Mouse (Mus musculus): ENCODE measurements around the gene Pde4dip. TPM values are rescaled to one million over a fixed set of nuclear protein-coding genes. Genes with fewer than 3 reads are reported as not detected.

Gene Pde4dip
- total RNA-seq, 1 experiment from 2014 or later, result 6.1 TPM

- no peak for ATAC-seq (replicated peaks; ENCODE audit: low read depth, poor library complexity, severe bottlenecking)
Measured at GRCm38 (mm10) chr3:97702448-97703080, 185.9 kb downstream of the Pde4dip start.

- ATAC-seq (replicated peaks; ENCODE audit: low read depth, poor library complexity, severe bottlenecking), result no peak
Measured at GRCm38 (mm10) chr3:97701198-97701597, 187.3 kb downstream of the Pde4dip start.

GRCm38 (mm10) chr3:97699061-97699460, 189.4 kb downstream of the Pde4dip start:
- no peak for ATAC-seq (replicated peaks; ENCODE audit: low read depth, poor library complexity, severe bottlenecking)

DNA sequence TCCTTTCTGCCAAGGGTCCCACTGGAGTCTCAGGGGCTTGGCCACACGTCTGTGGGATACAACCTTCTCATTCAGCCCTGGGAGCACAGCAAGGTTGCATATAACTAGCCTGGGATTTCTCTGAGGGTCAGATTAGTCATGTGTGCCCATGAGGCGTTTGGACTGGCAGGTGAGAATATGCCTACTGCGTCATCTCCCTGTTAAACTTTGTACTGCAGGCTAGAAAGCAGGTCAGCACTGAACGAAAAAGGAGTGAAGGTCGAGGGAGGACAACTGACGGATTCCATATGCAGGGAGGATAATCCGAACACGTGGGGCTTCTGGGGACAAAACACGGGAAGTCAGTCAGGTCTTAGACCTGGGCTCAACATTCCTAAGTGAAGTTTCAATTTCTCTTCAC, 191.2 kb downstream of the Pde4dip start:
- ATAC-seq (replicated peaks; ENCODE audit: low read depth, poor library complexity, severe bottlenecking), result no peak

GRCm38 (mm10) chr3:97696866-97697265, 191.6 kb downstream of the Pde4dip start:
- no peak for ATAC-seq (replicated peaks; ENCODE audit: low read depth, poor library complexity, severe bottlenecking)

DNA sequence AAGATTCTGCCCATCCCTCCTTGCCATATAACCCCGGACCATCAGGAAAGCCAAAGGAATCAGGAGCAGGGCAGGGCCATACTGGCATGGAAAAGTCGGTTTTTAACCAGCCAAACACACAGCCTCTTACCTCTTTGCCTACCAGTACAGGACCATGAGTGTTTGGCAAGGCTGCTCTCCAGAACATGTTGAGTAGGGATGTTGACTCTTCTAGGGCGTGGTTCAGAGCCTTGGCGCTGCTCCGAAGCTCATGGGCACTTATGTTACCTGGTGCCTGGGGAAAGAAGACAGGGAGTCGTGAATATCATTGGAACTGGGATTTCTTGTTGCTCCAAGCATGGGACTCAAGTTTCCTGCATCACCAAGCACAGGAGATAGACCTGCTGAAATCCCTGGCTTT, 194.7 kb downstream of the Pde4dip start:
- no peak for ATAC-seq (replicated peaks; ENCODE audit: low read depth, poor library complexity, severe bottlenecking)

DNA sequence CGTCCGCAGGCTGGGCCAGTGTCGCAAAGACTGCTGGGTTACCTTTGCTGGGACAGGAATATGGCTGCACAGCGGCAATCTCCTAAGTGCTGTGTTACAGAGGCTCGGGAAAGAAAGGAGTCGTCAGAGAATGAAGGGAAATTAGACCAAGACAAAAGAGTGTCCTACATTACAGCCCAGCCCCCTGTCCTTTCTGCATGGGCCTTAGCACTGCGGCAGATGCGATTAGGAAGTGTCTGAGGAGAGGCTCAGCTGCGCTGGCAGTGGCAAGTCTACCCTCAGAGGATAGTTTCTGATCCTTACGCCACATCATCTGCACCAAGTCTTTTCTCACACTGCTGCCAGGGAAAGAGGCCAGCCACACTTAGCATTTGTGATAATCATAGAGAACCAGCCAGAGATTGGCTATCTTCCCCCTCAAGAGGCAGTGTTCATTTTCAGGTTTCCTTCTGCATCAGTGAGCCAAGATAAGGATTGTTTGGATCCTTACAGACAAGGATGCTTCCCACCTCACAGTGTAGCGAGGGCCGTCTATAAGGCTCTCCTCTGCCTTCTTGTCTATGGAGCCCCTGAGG, 197.0 kb downstream of the Pde4dip start:
- ATAC-seq (replicated peaks; ENCODE audit: low read depth, poor library complexity, severe bottlenecking), result no peak

DNA sequence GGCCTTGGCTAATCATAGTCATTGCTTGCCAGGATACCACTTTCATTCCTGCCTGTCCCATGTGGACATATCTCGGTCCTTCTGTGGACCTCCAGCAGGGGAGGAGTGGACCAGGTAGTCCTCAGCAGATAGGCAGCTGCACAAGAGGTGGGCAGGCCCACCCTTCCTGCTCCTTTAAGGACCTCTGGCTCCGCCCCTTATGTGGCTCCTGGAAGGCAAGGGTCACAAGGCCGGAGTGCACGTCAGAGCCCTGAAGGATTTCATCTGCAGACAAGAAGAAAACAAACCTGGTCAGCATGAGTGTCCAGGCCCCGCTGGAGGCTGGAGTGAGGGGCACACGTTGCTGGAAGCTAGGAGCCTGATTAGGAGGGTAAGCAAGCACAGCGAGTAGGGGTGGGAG, 197.9 kb downstream of the Pde4dip start:
- no peak for ATAC-seq (replicated peaks; ENCODE audit: low read depth, poor library complexity, severe bottlenecking)

GRCm38 (mm10) chr3:97689289-97689688, 199.2 kb downstream of the Pde4dip start:
- no peak for ATAC-seq (replicated peaks; ENCODE audit: low read depth, poor library complexity, severe bottlenecking)

- no peak for ATAC-seq (replicated peaks; ENCODE audit: low read depth, poor library complexity, severe bottlenecking)
Measured at GRCm38 (mm10) chr3:97686372-97687117, 202.0 kb downstream of the Pde4dip start.

DNA sequence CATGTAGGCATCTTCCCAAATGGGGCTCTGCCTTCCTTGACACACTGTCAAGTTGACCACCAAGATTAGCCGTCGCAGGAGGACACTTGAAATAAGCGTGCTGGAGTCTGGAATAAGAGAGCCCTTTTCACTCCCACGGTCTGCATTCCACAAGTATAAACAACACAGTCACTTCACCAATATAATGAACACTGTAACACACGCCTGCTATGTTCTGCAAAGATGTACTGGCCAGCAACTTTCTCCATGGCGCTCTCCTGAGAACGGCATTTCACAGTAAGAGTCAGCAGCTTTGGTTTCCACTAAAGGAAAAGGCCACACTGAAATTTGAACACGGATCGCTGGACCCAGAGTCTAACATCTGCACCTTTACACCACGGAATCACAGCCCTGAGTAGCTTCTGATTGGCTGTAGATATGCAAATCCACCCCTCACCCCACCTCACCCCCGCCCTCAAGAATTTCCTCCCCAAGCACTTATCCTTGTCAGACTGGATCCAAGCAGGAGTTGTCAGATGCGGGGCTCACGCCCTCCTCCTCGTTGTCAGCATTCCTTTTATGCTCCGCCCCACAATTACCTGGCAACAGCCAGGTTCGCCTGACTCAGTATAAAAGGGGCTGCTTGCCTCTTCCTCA, 204.8 kb downstream of the Pde4dip start:
- no peak for ATAC-seq (replicated peaks; ENCODE audit: low read depth, poor library complexity, severe bottlenecking)

- no peak for ATAC-seq (replicated peaks; ENCODE audit: low read depth, poor library complexity, severe bottlenecking)
Measured at GRCm38 (mm10) chr3:97682576-97682975, 205.9 kb downstream of the Pde4dip start.

DNA sequence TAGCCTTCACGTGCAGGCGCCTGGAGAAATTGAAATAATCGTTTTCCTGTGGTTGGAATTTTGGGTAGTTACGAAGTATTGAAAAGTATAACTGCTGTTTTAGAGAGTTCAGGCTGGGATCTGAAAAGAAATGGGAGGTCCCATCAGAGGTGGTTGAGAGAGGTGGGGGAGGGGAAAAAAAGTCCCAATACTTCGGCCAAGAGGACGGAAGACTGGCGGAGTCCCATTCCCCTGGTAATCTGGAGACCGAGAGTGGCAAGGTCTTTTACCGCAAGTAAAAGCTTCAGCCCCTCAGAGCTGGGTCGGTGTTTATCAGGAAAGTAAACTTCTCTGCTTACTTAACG, 206.4 kb downstream of the Pde4dip start:
- no peak for ATAC-seq (replicated peaks; ENCODE audit: low read depth, poor library complexity, severe bottlenecking)

DNA sequence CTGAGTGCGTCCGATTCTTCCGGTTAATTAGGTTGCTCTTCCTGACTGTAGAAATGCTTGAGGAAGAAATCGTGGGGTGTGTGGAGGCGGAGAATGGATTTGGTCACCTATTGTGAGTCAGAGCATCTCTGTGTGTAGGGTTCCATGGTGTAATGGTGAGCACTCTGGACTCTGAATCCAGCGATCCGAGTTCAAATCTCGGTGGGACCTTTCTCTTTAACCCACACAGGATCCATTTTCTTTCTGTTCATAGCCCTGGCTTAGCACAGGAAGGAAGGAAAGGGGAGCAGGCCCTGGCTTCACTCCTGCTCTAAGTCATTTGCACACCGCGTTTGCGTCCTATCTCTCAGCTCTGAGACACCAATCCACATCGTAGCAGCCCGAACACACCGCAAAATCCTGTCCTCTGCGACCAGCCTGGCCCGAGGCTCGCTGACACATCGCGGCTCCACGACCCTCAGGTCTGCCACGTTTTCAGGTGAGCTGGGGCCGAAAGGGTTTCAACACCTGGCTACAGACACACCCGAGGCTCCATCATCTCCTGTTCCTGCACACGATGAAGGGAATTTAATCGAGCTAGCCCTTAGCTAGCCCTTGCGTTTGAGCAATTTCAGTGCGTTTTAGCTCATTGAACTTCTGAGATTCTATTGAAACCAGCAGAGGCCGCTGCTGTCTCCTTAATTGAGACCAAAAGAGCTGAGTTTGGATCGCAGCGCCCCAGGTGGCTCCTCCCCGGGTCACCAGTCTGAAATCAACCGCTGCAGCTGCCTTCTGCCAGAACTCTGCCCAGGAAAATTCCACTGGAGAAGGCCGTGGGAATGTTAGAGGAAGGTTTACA, 207.0 kb downstream of the Pde4dip start:
- ATAC-seq (replicated peaks; ENCODE audit: low read depth, poor library complexity, severe bottlenecking), result peak; percentile 71

DNA sequence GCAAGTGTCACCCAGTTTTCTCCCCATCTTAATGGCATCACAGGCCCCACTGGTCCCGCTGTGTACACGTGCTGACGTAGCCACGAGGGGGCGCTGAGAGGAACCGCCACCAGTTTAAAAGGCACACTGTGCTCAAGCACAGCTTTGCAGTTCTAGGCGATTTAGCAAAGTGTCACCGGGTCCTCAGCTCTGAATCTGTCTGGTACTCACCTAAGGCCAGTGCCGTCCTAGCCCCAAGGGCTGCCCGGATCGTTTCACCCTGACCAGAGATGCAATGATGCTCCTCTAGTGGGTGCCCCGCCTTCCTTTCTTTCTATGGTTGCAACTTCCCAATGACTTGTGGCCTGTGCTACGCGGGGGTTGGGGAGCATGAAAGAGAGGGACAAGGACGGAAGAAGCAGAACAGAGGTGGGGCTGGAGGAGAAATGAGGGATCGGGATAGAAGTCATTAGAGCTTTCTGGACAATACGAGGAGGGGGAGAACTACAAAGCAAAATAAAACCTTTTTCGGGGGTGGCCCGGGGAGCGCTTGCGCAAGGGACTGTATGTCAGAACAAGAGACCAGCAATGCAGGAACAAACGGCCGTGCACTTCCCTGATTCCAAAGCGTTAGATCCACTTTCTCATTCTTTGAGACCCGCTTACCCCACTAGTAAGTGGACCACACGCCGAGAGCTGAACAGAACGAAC, 207.7 kb downstream of the Pde4dip start:
- peak; percentile 78 for ATAC-seq (replicated peaks; ENCODE audit: low read depth, poor library complexity, severe bottlenecking)

DNA sequence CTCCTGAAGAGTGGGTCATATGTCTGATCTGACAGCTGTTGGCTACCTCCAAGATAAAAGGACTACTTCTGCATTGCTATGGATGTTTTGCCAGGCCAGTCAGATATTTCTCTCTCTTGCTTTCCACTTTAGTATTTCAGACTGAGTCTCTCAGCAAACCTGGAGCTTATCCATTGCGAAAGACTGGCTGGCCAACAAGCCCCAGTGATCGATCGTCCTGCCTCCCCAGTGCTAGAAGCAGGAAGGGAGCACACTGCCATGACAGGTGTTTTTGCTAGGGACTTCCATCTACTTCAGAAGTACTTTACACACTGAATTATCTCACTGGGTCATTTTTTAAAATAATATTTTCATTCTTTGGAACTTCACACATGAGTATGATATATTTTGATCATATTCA, 210.1 kb downstream of the Pde4dip start:
- no peak for ATAC-seq (replicated peaks; ENCODE audit: low read depth, poor library complexity, severe bottlenecking)

- no peak for ATAC-seq (replicated peaks; ENCODE audit: low read depth, poor library complexity, severe bottlenecking)
Measured at GRCm38 (mm10) chr3:97676126-97676525, 212.4 kb downstream of the Pde4dip start.

DNA sequence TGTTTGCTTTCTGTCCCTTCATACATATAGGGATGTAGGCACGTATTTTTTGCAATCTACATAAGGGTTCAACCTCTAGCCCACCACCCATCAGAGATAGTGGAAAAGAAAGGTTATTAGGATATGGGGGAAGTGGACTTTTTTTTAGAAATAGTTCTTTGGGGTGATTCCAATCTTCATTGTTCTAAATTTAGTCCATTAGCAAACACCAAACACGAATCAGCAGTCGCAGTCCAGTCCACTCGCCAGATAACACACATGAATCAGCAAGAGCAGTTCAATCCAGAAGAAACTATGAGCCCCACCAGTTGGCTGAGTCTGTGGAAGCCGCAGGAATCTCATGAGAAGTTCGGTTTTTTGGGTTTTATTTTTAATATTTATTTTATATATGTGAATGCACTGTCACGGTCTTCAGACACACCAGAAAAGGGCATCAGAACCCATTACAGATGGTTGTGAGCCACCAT, 213.8 kb downstream of the Pde4dip start, which contains the start of gene Gm17651:
Gm17651 (minus strand) TSS at position 51 of the 467 bp plus-strand sequence.
- ATAC-seq (replicated peaks; ENCODE audit: low read depth, poor library complexity, severe bottlenecking), result no peak

DNA sequence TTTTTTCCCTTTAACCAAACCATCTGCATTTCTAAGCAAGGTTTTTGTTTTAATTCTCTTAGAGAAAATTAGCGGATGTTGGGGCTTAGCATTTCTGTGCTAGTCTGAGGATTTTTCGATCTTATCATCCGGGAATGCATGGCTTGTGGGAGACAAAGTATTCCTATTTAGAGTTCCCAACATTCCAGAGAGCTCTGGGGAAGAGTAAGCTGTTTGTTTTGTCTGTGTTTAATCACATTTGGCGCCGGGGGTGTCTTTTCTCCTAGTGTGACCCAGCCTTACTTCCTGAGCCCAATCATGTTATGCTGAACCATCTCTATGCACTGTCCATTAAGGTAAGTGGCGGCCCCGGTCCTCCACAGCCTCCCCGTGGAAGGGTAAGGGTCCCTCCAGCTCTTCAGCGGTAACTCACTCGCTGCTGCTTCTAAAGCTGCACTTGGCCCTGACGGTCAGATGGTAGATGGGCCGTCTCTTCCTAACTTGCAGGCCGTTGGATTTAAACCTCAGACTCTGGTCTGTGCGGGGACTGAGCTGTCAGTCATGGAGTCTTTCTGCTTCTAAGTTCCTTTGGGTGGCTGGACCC, 221.3 kb downstream of the Pde4dip start:
- ATAC-seq (replicated peaks; ENCODE audit: low read depth, poor library complexity, severe bottlenecking), result no peak
